9 mouse cellular contexts compared by ENCODE assay signal in genomic region chr7:24662575-24662974, GRCm38 (mm10). TPM values are rescaled to one million over a fixed set of nuclear protein-coding genes. Genes with fewer than 3 reads are reported as not detected.
A peak's percentile ranks its signal among the peaks of the same experiment; 100 is the strongest.
DNase-seq lines count a peak whose midpoint lies in the region; ATAC-seq and TF ChIP-seq lines count a peak whose summit lies in the region.
"Had no signal": no experiment of that assay in that cellular context is flagged by ENCODE, and none has a peak within 500 bp of the region (broad histone marks: within the 10 kb centered on the region; RNA-seq: fewer than 3 reads in every experiment).

No protein-coding gene starts in this region.

- no peak overlapping the region for H3K4me2 ChIP-seq in lung, embryonic 16.5 days (ENCODE audit: low read depth, low read length)
- H3K4me2 ChIP-seq: liver, embryonic 15.5 days had no signal

- TF ChIP-seq CTCF in G1E (IDR thresholded peaks at IDR 0.05; ENCODE audit: low read depth, low read length) = peak; percentile 98
- TF ChIP-seq CTCF in embryonic fibroblast, embryonic 13.5 days (IDR thresholded peaks at IDR 0.05; ENCODE audit: borderline replicate concordance, insufficient read depth, low read length) = peak; percentile 56; the same call in 1 of the 2 replicates
- peak; percentile 96 for TF ChIP-seq CTCF in layer of hippocampus, adult 2 months (conservative IDR thresholded peaks at IDR 0.05)

- WGBS in lung, embryonic 16.5 days = 9% methylated on average over 8 of the region's 8 CpGs

- 0 out of 2 replicates have a peak, but pooled peaks cover 1% of the 10 kb centered on the region for H3K9me3 ChIP-seq in G1E (replicated peaks)
- peaks cover 2% of the 10 kb centered on the region; the same call in 1 of the 2 replicates for H3K9me3 ChIP-seq in lung, embryonic 16.5 days (ENCODE audit: control insufficient read depth, low read length)
- H3K9me3 ChIP-seq: liver, embryonic 15.5 days had no signal

- no peak overlapping the region for H3K27ac ChIP-seq in embryonic fibroblast, embryonic 13.5 days (ENCODE audit: insufficient read depth, low read length)
- H3K27ac ChIP-seq in layer of hippocampus, adult 2 months = no peak overlapping the region
- H3K27ac ChIP-seq in lung, embryonic 16.5 days (ENCODE audit: low read length) = no peak overlapping the region
- H3K27ac ChIP-seq: liver, embryonic 15.5 days had no signal

- DNase-seq in G1E (ENCODE audit: low spot score) = peak; percentile 61
- peak; percentile 76 for DNase-seq in brain, adult 2 months (ENCODE audit: low read depth, low spot score)
- DNase-seq in layer of hippocampus, adult 2 months (ENCODE audit: low spot score in 2 of 2) = peak; percentile 34 to 79
- peak; percentile 62 for DNase-seq in ovary, postnatal 14 days (ENCODE audit: low spot score)
- peak; percentile 89 for DNase-seq in thymus, postnatal 14 days

- H3K9ac ChIP-seq in lung, embryonic 16.5 days (ENCODE audit: low read length) = no peak overlapping the region
- H3K9ac ChIP-seq: liver, embryonic 15.5 days had no signal

- no peak for TF ChIP-seq POLR2A in embryonic fibroblast, embryonic 13.5 days (IDR thresholded peaks at IDR 0.05; ENCODE audit: low read depth, low read length)

- peaks cover 7% of the 10 kb centered on the region for H3K27me3 ChIP-seq in G1E (ENCODE audit: insufficient read depth, low read length)
- H3K27me3 ChIP-seq in lung, embryonic 16.5 days (ENCODE audit: control insufficient read depth, insufficient read depth, low read depth, low read length) = no peaks in the 10 kb centered on the region
- H3K27me3 ChIP-seq: liver, embryonic 15.5 days had no signal

- no peaks in the 10 kb centered on the region for H3K36me3 ChIP-seq in G1E (replicated peaks)
- no peaks in the 10 kb centered on the region for H3K36me3 ChIP-seq in lung, embryonic 16.5 days (ENCODE audit: control insufficient read depth, insufficient read depth, low read length)
- H3K36me3 ChIP-seq: liver, embryonic 15.5 days had no signal

- peak; percentile 58; the same call in 1 of the 2 replicates for ATAC-seq in G1E (ENCODE audit: extremely low read depth, insufficient number of reproducible peaks, low FRiP score, poor library complexity, severe bottlenecking)
- peak; percentile 66 to 88 for ATAC-seq in hematopoietic stem cell, adult 5-6 weeks (replicated peaks in 1 of 2; ENCODE audit: insufficient read depth in 1 of 2, low FRiP score in 2 of 2, low TSS enrichment in 1 of 2, low read depth in 1 of 2, poor library complexity in 2 of 2, severe bottlenecking in 2 of 2)
- ATAC-seq in lung, embryonic 16.5 days (ENCODE audit: low read depth) = peak; percentile 68

- no peak overlapping the region for H3K4me3 ChIP-seq in G1E (ENCODE audit: low read depth, low read length)
- no peak overlapping the region for H3K4me3 ChIP-seq in embryonic fibroblast, embryonic 13.5 days (ENCODE audit: insufficient read depth, low read length)
- H3K4me3 ChIP-seq in layer of hippocampus, adult 2 months = no peak overlapping the region
- no peak overlapping the region for H3K4me3 ChIP-seq in lung, embryonic 16.5 days (ENCODE audit: low read length)
- H3K4me3 ChIP-seq: liver, embryonic 15.5 days had no signal

- peaks cover 20% of the 10 kb centered on the region for H3K4me1 ChIP-seq in G1E (ENCODE audit: insufficient read depth, low read depth, low read length)
- H3K4me1 ChIP-seq in embryonic fibroblast, embryonic 13.5 days (ENCODE audit: control insufficient read depth, insufficient read depth, low read length) = no peaks in the 10 kb centered on the region
- no peaks in the 10 kb centered on the region for H3K4me1 ChIP-seq in lung, embryonic 16.5 days (replicated peaks; ENCODE audit: control insufficient read depth, insufficient read depth, low read length)

RNA-seq across cellular contexts. Expression of gene Tex101, which starts 13.9 kb away (rescaled TPM):
- total RNA-seq in G1E (2014; fragmentation: Nextera tagmentation) (not detected in 2 replicates), G1E (2017) (0.16 TPM in 1 of 2 replicates, not detected in the other)
- not detected in 2 replicates for polyA plus RNA-seq in G1E (2012)
- polyA plus RNA-seq in embryonic fibroblast, embryonic 13.5 days (2011; ENCODE audit: insufficient read length, low read depth, missing spikeins) = not detected in 2 replicates
- total RNA-seq in hematopoietic stem cell, adult 5-6 weeks (2017) = not detected in 2 replicates
- total RNA-seq in layer of hippocampus, adult 2 months (2021) = not detected
- not detected in 2 replicates for polyA plus RNA-seq in lung, embryonic 16.5 days (2015; fragmentation: Nextera tagmentation; extraction: Ambion mirVana)

RNA-seq across cellular contexts. Expression of gene Lypd3, which starts 26.2 kb away (rescaled TPM):
- total RNA-seq in G1E (2014; fragmentation: Nextera tagmentation) = not detected in 2 replicates
- total RNA-seq in G1E (2017) = 0.23 TPM in 1 of 2 replicates, not detected in the other
- not detected in 2 replicates for polyA plus RNA-seq in G1E (2012)
- not detected in 2 replicates for polyA plus RNA-seq in embryonic fibroblast, embryonic 13.5 days (2011; ENCODE audit: insufficient read length, low read depth, missing spikeins)
- not detected in 2 replicates for total RNA-seq in hematopoietic stem cell, adult 5-6 weeks (2017)
- total RNA-seq in layer of hippocampus, adult 2 months (2021) = under 1 TPM; 0.51 to 0.56 TPM
- polyA plus RNA-seq in lung, embryonic 16.5 days (2015; fragmentation: Nextera tagmentation; extraction: Ambion mirVana) = 0.26 and 0.92 TPM in 2 replicates
- polyA plus RNA-seq: liver, embryonic 15.5 days had no signal

RNA-seq across cellular contexts. Expression of gene BC049730, which starts 46.5 kb away (rescaled TPM):
- not detected in 2 replicates for total RNA-seq in G1E (2014; fragmentation: Nextera tagmentation)
- total RNA-seq in G1E (2017) = not detected in 2 replicates
- polyA plus RNA-seq in G1E (2012) = not detected in 2 replicates
- polyA plus RNA-seq in embryonic fibroblast, embryonic 13.5 days (2011; ENCODE audit: insufficient read length, low read depth, missing spikeins) = not detected in 2 replicates
- total RNA-seq in hematopoietic stem cell, adult 5-6 weeks (2017) = not detected in 2 replicates
- total RNA-seq in layer of hippocampus, adult 2 months (2021) = not detected
- not detected in 2 replicates for polyA plus RNA-seq in lung, embryonic 16.5 days (2015; fragmentation: Nextera tagmentation; extraction: Ambion mirVana)
- polyA plus RNA-seq: liver, embryonic 15.5 days had no signal

RNA-seq across cellular contexts. Expression of gene Phldb3, which starts 52.0 kb away (rescaled TPM):
- total RNA-seq in G1E (2014; fragmentation: Nextera tagmentation) (2.3 and 8.0 TPM in 2 replicates), G1E (2017) (1.1 and 1.4 TPM in 2 replicates)
- 4.9 and 6.0 TPM in 2 replicates for polyA plus RNA-seq in G1E (2012)
- polyA plus RNA-seq in embryonic fibroblast, embryonic 13.5 days (2011; ENCODE audit: insufficient read length, low read depth, missing spikeins) = 0.76 and 0.97 TPM in 2 replicates
- 13.9 and 17.5 TPM in 2 replicates for total RNA-seq in hematopoietic stem cell, adult 5-6 weeks (2017)
- under 1 TPM in 1 of 2 experiments, not detected in 1; 0.22 TPM for total RNA-seq in layer of hippocampus, adult 2 months (2021)
- polyA plus RNA-seq in lung, embryonic 16.5 days (2015; fragmentation: Nextera tagmentation; extraction: Ambion mirVana) = 0.15 and 0.21 TPM in 2 replicates
